In the genomic region with DNA sequence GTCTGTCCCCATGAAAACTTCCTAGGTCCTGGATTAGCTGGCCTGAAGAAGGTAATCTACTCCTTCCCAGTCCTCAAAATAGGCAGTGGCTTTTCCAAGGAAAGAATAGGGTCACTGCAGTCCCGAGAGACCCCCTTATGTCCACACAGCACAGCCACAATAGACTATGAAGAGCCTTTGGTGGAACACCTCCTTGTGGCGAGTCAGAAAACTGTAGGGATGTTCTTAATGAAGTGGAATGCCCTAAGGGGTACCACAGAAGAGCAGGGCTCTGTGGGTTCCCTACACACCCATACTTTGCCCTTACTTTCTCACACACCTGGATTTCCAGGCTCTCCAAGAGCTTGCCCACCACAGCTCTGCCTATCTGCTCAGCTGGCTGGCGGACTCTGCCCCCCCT, we compare ENCODE assay signal across 17 mouse cellular contexts.
DNase-seq lines count a peak whose midpoint lies in the region; ATAC-seq and TF ChIP-seq lines count a peak whose summit lies in the region.
"Had no signal": no experiment of that assay in that cellular context is flagged by ENCODE, and none has a peak within 500 bp of the region (broad histone marks: within the 10 kb centered on the region; RNA-seq: fewer than 3 reads in every experiment).

No protein-coding gene starts in this region.

- no peaks in the 10 kb centered on the region for H3K9me3 ChIP-seq in midbrain, embryonic 13.5 days
- no peaks in the 10 kb centered on the region for H3K9me3 ChIP-seq in midbrain, embryonic 15.5 days
- no peaks in the 10 kb centered on the region for H3K9me3 ChIP-seq in stomach, postnatal 0 days (ENCODE audit: control insufficient read depth, low read length)
- H3K9me3 ChIP-seq: forebrain, embryonic 12.5 days; heart, embryonic 10.5 days; intestine, embryonic 15.5 days; neural tube, embryonic 12.5 days had no signal

- no peak for TF ChIP-seq POLR2A in cerebellum, adult 2 months (IDR thresholded peaks at IDR 0.05; ENCODE audit: borderline replicate concordance, insufficient read depth, low read length)

- TF ChIP-seq CTCF in cerebellum, adult 2 months (IDR thresholded peaks at IDR 0.05; ENCODE audit: borderline replicate concordance, insufficient read depth, low read depth, low read length), result 0 out of 2 replicates have a peak, but pooled peaks have one; percentile 10
- peak; percentile 53 for TF ChIP-seq CTCF in layer of hippocampus, adult 2 months (conservative IDR thresholded peaks at IDR 0.05)
- peak; percentile 38 for TF ChIP-seq CTCF in stomach, postnatal 0 days (IDR thresholded peaks at IDR 0.05; ENCODE audit: low read depth)

- no peaks in the 10 kb centered on the region for H3K27me3 ChIP-seq in cerebellum, adult 2 months (ENCODE audit: control insufficient read depth, insufficient read depth, low read length)
- no peaks in the 10 kb centered on the region for H3K27me3 ChIP-seq in midbrain, embryonic 13.5 days
- no peaks in the 10 kb centered on the region for H3K27me3 ChIP-seq in midbrain, embryonic 15.5 days (replicated peaks)
- no peaks in the 10 kb centered on the region for H3K27me3 ChIP-seq in stomach, postnatal 0 days (ENCODE audit: control insufficient read depth, insufficient read depth, low read length)
- H3K27me3 ChIP-seq: forebrain, embryonic 12.5 days; intestine, embryonic 15.5 days; neural tube, embryonic 12.5 days had no signal

- WGBS in cerebellum, adult 2 months, result 89% methylated on average over 3 of the region's 3 CpGs
- 54% methylated on average over 3 of the region's 3 CpGs for WGBS in midbrain, embryonic 13.5 days
- 54% methylated on average over 3 of the region's 3 CpGs for WGBS in midbrain, embryonic 15.5 days
- WGBS in stomach, postnatal 0 days, result 61% methylated on average over 3 of the region's 3 CpGs

- peaks cover 31% of the 10 kb centered on the region for H3K4me1 ChIP-seq in cerebellum, adult 2 months (ENCODE audit: control insufficient read depth, insufficient read depth, low read length)
- 0 out of 2 replicates have a peak, but pooled peaks cover 2% of the 10 kb centered on the region for H3K4me1 ChIP-seq in midbrain, embryonic 13.5 days (replicated peaks)
- H3K4me1 ChIP-seq in midbrain, embryonic 15.5 days, result no peaks in the 10 kb centered on the region
- H3K4me1 ChIP-seq in stomach, postnatal 0 days (replicated peaks; ENCODE audit: control insufficient read depth, insufficient read depth), result no peaks in the 10 kb centered on the region
- H3K4me1 ChIP-seq: intestine, embryonic 15.5 days; neural tube, embryonic 12.5 days had no signal

- no peak overlapping the region for H3K4me2 ChIP-seq in midbrain, embryonic 13.5 days (replicated peaks)
- no peak overlapping the region for H3K4me2 ChIP-seq in midbrain, embryonic 15.5 days
- no peak overlapping the region for H3K4me2 ChIP-seq in stomach, postnatal 0 days (replicated peaks; ENCODE audit: low read depth)
- H3K4me2 ChIP-seq: forebrain, embryonic 12.5 days; hindbrain, embryonic 14.5 days; intestine, embryonic 15.5 days; neural tube, embryonic 12.5 days had no signal

- no peak for TF ChIP-seq EP300 in stomach, postnatal 0 days (optimal IDR thresholded peaks at IDR 0.05)

- H3K4me3 ChIP-seq in cerebellum, adult 2 months (replicated peaks; ENCODE audit: insufficient read depth, low read depth, low read length), result no peak overlapping the region
- H3K4me3 ChIP-seq in layer of hippocampus, adult 2 months, result no peak overlapping the region
- no peak overlapping the region for H3K4me3 ChIP-seq in midbrain, embryonic 13.5 days (replicated peaks)
- no peak overlapping the region for H3K4me3 ChIP-seq in midbrain, embryonic 15.5 days
- H3K4me3 ChIP-seq in stomach, postnatal 0 days (ENCODE audit: low read depth, low read length), result no peak overlapping the region
- H3K4me3 ChIP-seq: forebrain, embryonic 12.5 days; heart, embryonic 10.5 days; intestine, embryonic 15.5 days; neural tube, embryonic 12.5 days had no signal

- no peaks in the 10 kb centered on the region for H3K36me3 ChIP-seq in midbrain, embryonic 13.5 days
- H3K36me3 ChIP-seq in midbrain, embryonic 15.5 days (replicated peaks), result no peaks in the 10 kb centered on the region
- no peaks in the 10 kb centered on the region for H3K36me3 ChIP-seq in stomach, postnatal 0 days (ENCODE audit: control insufficient read depth, insufficient read depth, low read length)
- H3K36me3 ChIP-seq: forebrain, embryonic 12.5 days; intestine, embryonic 15.5 days; neural tube, embryonic 12.5 days had no signal

- H3K9ac ChIP-seq in midbrain, embryonic 13.5 days (replicated peaks), result no peak overlapping the region
- no peak overlapping the region for H3K9ac ChIP-seq in midbrain, embryonic 15.5 days
- H3K9ac ChIP-seq in stomach, postnatal 0 days (ENCODE audit: low read length), result no peak overlapping the region
- H3K9ac ChIP-seq: forebrain, embryonic 12.5 days; hindbrain, embryonic 14.5 days; intestine, embryonic 15.5 days; neural tube, embryonic 12.5 days had no signal

- no peak overlapping the region for H3K27ac ChIP-seq in cerebellum, adult 2 months (ENCODE audit: insufficient read depth, low read length)
- no peak overlapping the region for H3K27ac ChIP-seq in layer of hippocampus, adult 2 months
- H3K27ac ChIP-seq in midbrain, embryonic 13.5 days, result no peak overlapping the region
- no peak overlapping the region for H3K27ac ChIP-seq in midbrain, embryonic 15.5 days
- H3K27ac ChIP-seq in stomach, postnatal 0 days (replicated peaks), result no peak overlapping the region
- H3K27ac ChIP-seq: forebrain, embryonic 12.5 days; heart, embryonic 10.5 days; hindbrain, embryonic 14.5 days; intestine, embryonic 15.5 days; neural tube, embryonic 12.5 days had no signal

- DNase-seq in cerebellum, adult 2 months, result no peak
- DNase-seq in cerebellum, adult 9-11 months, result no peak
- no peak for DNase-seq in layer of hippocampus, adult 2 months (ENCODE audit: low spot score in 2 of 2)
- no peak for DNase-seq in layer of hippocampus, adult 11-12 months (ENCODE audit: low spot score)
- DNase-seq in stomach, postnatal 0 days (ENCODE audit: low spot score), result no peak
- no peak for DNase-seq in spleen, postnatal 36 days (ENCODE audit: low spot score in 2 of 2)
- DNase-seq: adrenal gland, adult 2 months; cerebellum, adult 8-10 months; gastrocnemius, postnatal 36 days; thymus, postnatal 36 days had no signal

- 0 out of 2 replicates have a peak, but pooled peaks have one; percentile 3 for ATAC-seq in midbrain, embryonic 13.5 days
- ATAC-seq in midbrain, embryonic 15.5 days (replicated peaks), result no peak
- no peak for ATAC-seq in stomach, postnatal 0 days (ENCODE audit: low FRiP score, low TSS enrichment)
- ATAC-seq: intestine, embryonic 15.5 days had no signal
